Mouse (Mus musculus) heart, embryonic 12.5 days (tissue): ENCODE results near the gene Slc13a3. TPM values are rescaled to one million over a fixed set of nuclear protein-coding genes. Genes with fewer than 3 reads are reported as not detected.

Source experiments
- ATAC-seq: fragments of 200-750 bp; cut with Nextera tagmentation; 2 replicates; pipeline ENCODE4 v1.8.0; 2017; ENCODE audit warnings: moderate TSS enrichment, moderate library complexity; ENCODE audit not compliant: insufficient number of reproducible peaks, low FRiP score
- H3K27ac ChIP-seq: fragments of 300-500 bp; sonication (generic); 2 replicates; pipeline ENCODE4 v1.5.1; 2016; ENCODE audit warnings: mild to moderate bottlenecking, moderate library complexity; ENCODE audit not compliant: poor library complexity, severe bottlenecking
- H3K27me3 ChIP-seq: fragments of 300-500 bp; sonication (generic); replicated peaks from 2 replicates; pipeline ENCODE4 v1.6.1; 2016; ENCODE audit warnings: mild to moderate bottlenecking, moderate library complexity
- H3K36me3 ChIP-seq: fragments of 300-500 bp; sonication (generic); 2 replicates; pipeline ENCODE4 v1.6.1; 2016; ENCODE audit warnings: mild to moderate bottlenecking, moderate library complexity
- H3K4me1 ChIP-seq: fragments of 300-500 bp; sonication (generic); replicated peaks from 2 replicates; pipeline ENCODE4 v1.6.1; 2016; ENCODE audit warnings: mild to moderate bottlenecking
- H3K4me2 ChIP-seq: fragments of 300-500 bp; sonication (generic); 2 replicates; pipeline ENCODE4 v1.6.1; 2016; ENCODE audit warnings: mild to moderate bottlenecking, moderate library complexity
- H3K4me3 ChIP-seq: fragments of 300-500 bp; sonication (generic); 2 replicates; pipeline ENCODE4 v1.5.1; 2016; ENCODE audit warnings: mild to moderate bottlenecking
- H3K9ac ChIP-seq: fragments of 300-500 bp; sonication (generic); 2 replicates; pipeline ENCODE4 v1.6.1; 2016; ENCODE audit warnings: mild to moderate bottlenecking, moderate library complexity
- H3K9me3 ChIP-seq: fragments of 300-500 bp; sonication (generic); replicated peaks from 2 replicates; pipeline ENCODE4 v1.6.1; 2016; ENCODE audit warnings: mild to moderate bottlenecking, moderate library complexity
- WGBS: fragments of 180-500 bp; shearing (Covaris S2); methylation state at CpG from one replicate; pipeline ENCODE4 v1.1.7; 2016; 5-methylcytosine and 5-hydroxymethylcytosine counted together
- polyA plus RNA-seq: library from polyadenylated mRNA; unstranded; fragments of >200 nt; fragmentation: Nextera tagmentation; extraction: Ambion mirVana; gene quantifications from 2 replicates; pipeline ENCODE4 v1.2.1, GENCODE M21; 2016

Slc13a3 gene
- polyA plus RNA-seq, 1 experiment from 2014 or later: 0.19 TPM

GRCm38 (mm10) chr2:165363282-165363681 is 109.7 kb downstream of the Slc13a3 start:
- no peak overlapping the region for H3K27ac ChIP-seq
- 82% methylated on average over 6 of the region's 6 CpGs for WGBS
- H3K4me2 ChIP-seq: no peak overlapping the region
- ATAC-seq: no peak
- no peaks in the 10 kb centered on the region for H3K36me3 ChIP-seq
- H3K9ac ChIP-seq: no peak overlapping the region
- no peak overlapping the region for H3K4me3 ChIP-seq
- no peaks in the 10 kb centered on the region for H3K9me3 ChIP-seq
- H3K4me1 ChIP-seq: peaks cover 20% of the 10 kb centered on the region
- H3K27me3 ChIP-seq: peaks cover 53% of the 10 kb centered on the region

DNA sequence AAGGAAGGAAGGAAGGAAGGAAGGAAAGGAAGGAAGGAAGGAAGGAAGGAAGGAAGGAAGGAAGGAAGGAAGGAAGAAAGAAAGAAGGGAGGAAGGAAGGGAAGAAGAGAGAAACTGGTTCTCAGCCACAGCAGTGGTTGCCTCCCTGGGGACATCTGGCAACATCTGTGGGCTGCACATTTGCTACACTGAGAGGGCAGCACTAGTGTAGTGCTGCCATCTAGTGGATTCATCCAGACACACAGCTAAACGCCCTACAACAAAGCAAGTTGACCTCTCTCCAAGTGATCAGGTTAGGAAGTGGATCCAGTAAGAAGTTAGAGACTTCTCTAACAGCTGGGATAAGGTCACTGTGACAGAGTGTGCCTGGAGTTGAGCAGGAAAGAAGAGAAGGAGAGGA is 112.2 kb downstream of the Slc13a3 start:
- H3K4me2 ChIP-seq: no peak overlapping the region
- H3K36me3 ChIP-seq: no peaks in the 10 kb centered on the region
- WGBS: 0% methylated on average over 1 of the region's 1 CpGs
- peaks cover 5% of the 10 kb centered on the region; the same call in 1 of the 2 replicates for H3K4me1 ChIP-seq
- H3K27ac ChIP-seq: no peak overlapping the region
- peaks cover 35% of the 10 kb centered on the region for H3K27me3 ChIP-seq
- peaks cover under 1% of the 10 kb centered on the region; the same call in 1 of the 2 replicates for H3K9me3 ChIP-seq
- ATAC-seq: no peak
- no peak overlapping the region for H3K9ac ChIP-seq
- H3K4me3 ChIP-seq: no peak overlapping the region

Other genes with a start within 250 kb of the Slc13a3 start
- not detected in 2 replicates for gene Cdh22, start 238.4 kb downstream of the Slc13a3 start, polyA plus RNA-seq
- gene Slc35c2, start 185.4 kb downstream of the Slc13a3 start, polyA plus RNA-seq: 39.7 and 40.6 TPM in 2 replicates
- gene Elmo2, start 146.8 kb downstream of the Slc13a3 start, polyA plus RNA-seq: 47.1 TPM in 2 replicates
- gene Zfp663, start 104.5 kb downstream of the Slc13a3 start, polyA plus RNA-seq: 0.08 TPM in 1 of 2 replicates, not detected in the other
- gene Zfp334, start 85.0 kb downstream of the Slc13a3 start, polyA plus RNA-seq: 9.7 and 10.1 TPM in 2 replicates
- 0.11 TPM in 1 of 2 replicates, not detected in the other for gene Ocstamp, start 72.8 kb downstream of the Slc13a3 start, polyA plus RNA-seq
- 22.6 and 23.2 TPM in 2 replicates for gene Trp53rka, start 20.1 kb upstream of the Slc13a3 start, polyA plus RNA-seq
- gene Slc2a10, start 30.6 kb upstream of the Slc13a3 start, polyA plus RNA-seq: 5.7 and 6.3 TPM in 2 replicates
- gene Eya2, start 121.8 kb upstream of the Slc13a3 start, polyA plus RNA-seq: 0.13 TPM in 2 replicates